Mouse (Mus musculus) G1E (cell line): ENCODE results near the gene Ccdc167. TPM values are rescaled to one million over a fixed set of nuclear protein-coding genes. Genes with fewer than 3 reads are reported as not detected.

Experiments
- ATAC-seq: 2 replicates; pipeline ENCODE4 v1.8.0; 2016; ENCODE audit warnings: mild to moderate bottlenecking; ENCODE audit not compliant: insufficient number of reproducible peaks, poor library complexity, low FRiP score, severe bottlenecking; ENCODE audit errors: extremely low read depth
- DNase-seq: peaks from one replicate; pipeline ENCODE4 v3.0.0; 2012; ENCODE audit warnings: low spot score
- H3K27me3 ChIP-seq: 2 replicates; pipeline ENCODE4 v1.6.1; 2012; ENCODE audit warnings: mild to moderate bottlenecking, low read length, inconsistent platforms; ENCODE audit not compliant: insufficient read depth
- H3K36me3 ChIP-seq: replicated peaks from 2 replicates; pipeline ENCODE3; 2012; ENCODE audit warnings: mild to moderate bottlenecking, inconsistent platforms
- H3K4me1 ChIP-seq: 2 replicates; pipeline ENCODE4 v1.6.1; 2012; ENCODE audit warnings: low read depth, low read length, inconsistent platforms, mixed read lengths; ENCODE audit not compliant: insufficient read depth
- H3K4me3 ChIP-seq: 2 replicates; pipeline ENCODE4 v1.5.1; 2012; ENCODE audit warnings: low read depth, mild to moderate bottlenecking, inconsistent platforms, low read length, moderate library complexity, mixed read lengths
- H3K9me3 ChIP-seq: replicated peaks from 2 replicates; pipeline ENCODE4 v1.6.1; 2012; ENCODE audit warnings: inconsistent platforms
- CTCF ChIP-seq: IDR thresholded peaks from 2 replicates; pipeline ENCODE4 v1.5.1; 2012; ENCODE audit warnings: low read depth, low read length, inconsistent platforms, mixed read lengths
- GATA1 ChIP-seq: IDR thresholded peaks from 2 replicates; pipeline ENCODE4 v1.6.1; 2012; ENCODE audit warnings: borderline replicate concordance, low read length, inconsistent platforms, mixed read lengths
- GATA2 ChIP-seq: IDR thresholded peaks from 2 replicates; pipeline ENCODE4 v1.6.1; 2012; ENCODE audit warnings: low read depth, low read length, inconsistent platforms, borderline replicate concordance
- POLR2AphosphoS5 ChIP-seq: IDR thresholded peaks from 2 replicates; pipeline ENCODE4 v1.6.1; 2012; ENCODE audit warnings: low read depth, low read length, inconsistent platforms; ENCODE audit not compliant: insufficient replicate concordance
- TAL1 ChIP-seq: conservative IDR thresholded peaks from 2 replicates; pipeline ENCODE4 v1.6.1; 2012; ENCODE audit warnings: low read depth, low read length, inconsistent platforms, mixed read lengths
- polyA plus RNA-seq: library from polyadenylated mRNA; stranded (reverse); fragments of >175 nt; gene quantifications from 2 replicates; pipeline ENCODE4 v1.2.3, GENCODE M21; 2012
- total RNA-seq, 2 experiments: library from RNA; stranded (forward) in 1 of 2; stranded (reverse) in 1 of 2; fragments of 200-1000 nt in 1 of 2; fragments of >200 nt in 1 of 2; fragmentation: Nextera tagmentation in 1 of 2; gene quantifications; 2 replicates each; pipeline ENCODE4 v1.2.3; 2014 to 2017

Gene Ccdc167
- total and polyA plus RNA-seq, 3 experiments, result 8.7 to 16.3 (median 13.2) TPM

GRCm38 (mm10) chr17:29731953-29732325, 15.1 kb upstream of the Ccdc167 start:
- TF ChIP-seq TAL1, result no peak
- TF ChIP-seq GATA1, result no peak
- no peak for TF ChIP-seq CTCF
- no peak for TF ChIP-seq GATA2
- no peak for TF ChIP-seq POLR2AphosphoS5
- no peaks in the 10 kb centered on the region for H3K36me3 ChIP-seq
- peaks cover 24% of the 10 kb centered on the region for H3K4me1 ChIP-seq
- H3K9me3 ChIP-seq, result no peaks in the 10 kb centered on the region
- DNase-seq, result no peak
- no peak for ATAC-seq
- no peak overlapping the region for H3K4me3 ChIP-seq
- H3K27me3 ChIP-seq, result peaks cover 37% of the 10 kb centered on the region

- Histone ChIP-seq H3K4me3 (no peak overlapping the region), H3K9me3 (no peaks in the 10 kb centered on the region), H3K27me3 (peaks cover 36% of the 10 kb centered on the region), H3K36me3 (no peaks in the 10 kb centered on the region), H3K4me1 (peaks cover 24% of the 10 kb centered on the region)
- no peak for DNase-seq
- no peak for ATAC-seq
- TF ChIP-seq TAL1, result no peak
- TF ChIP-seq GATA1, result no peak
- TF ChIP-seq CTCF, result no peak
- no peak for TF ChIP-seq GATA2
- no peak for TF ChIP-seq POLR2AphosphoS5
Measured at GRCm38 (mm10) chr17:29731266-29731952, 14.6 kb upstream of the Ccdc167 start.

- H3K36me3 ChIP-seq, result no peaks in the 10 kb centered on the region
- ATAC-seq (no peak), DNase-seq (no peak)
- peaks cover 25% of the 10 kb centered on the region for H3K4me1 ChIP-seq
- H3K4me3 ChIP-seq, result no peak overlapping the region
- no peaks in the 10 kb centered on the region for H3K9me3 ChIP-seq
- TF ChIP-seq TAL1 (no peak), GATA1 (no peak), CTCF (no peak), POLR2AphosphoS5 (no peak), GATA2 (no peak)
- H3K27me3 ChIP-seq, result peaks cover 39% of the 10 kb centered on the region
Measured at GRCm38 (mm10) chr17:29730510-29731265, 13.8 kb upstream of the Ccdc167 start.

- Histone ChIP-seq H3K27me3 (peaks cover 49% of the 10 kb centered on the region), H3K36me3 (no peaks in the 10 kb centered on the region), H3K4me1 (peaks cover 26% of the 10 kb centered on the region), H3K4me3 (no peak overlapping the region), H3K9me3 (no peaks in the 10 kb centered on the region)
- ATAC-seq, result no peak
- DNase-seq, result no peak
- no peak for TF ChIP-seq TAL1
- no peak for TF ChIP-seq GATA1
- no peak for TF ChIP-seq GATA2
Measured at GRCm38 (mm10) chr17:29728082-29728481, 11.2 kb upstream of the Ccdc167 start.

- DNase-seq (no peak), ATAC-seq (no peak)
- Histone ChIP-seq H3K9me3 (no peaks in the 10 kb centered on the region), H3K36me3 (peaks cover under 1% of the 10 kb centered on the region), H3K4me1 (peaks cover 21% of the 10 kb centered on the region), H3K27me3 (peaks cover 28% of the 10 kb centered on the region), H3K4me3 (no peak overlapping the region)
- TF ChIP-seq POLR2AphosphoS5 (no peak), GATA2 (no peak), TAL1 (no peak), GATA1 (no peak), CTCF (no peak)
Measured at GRCm38 (mm10) chr17:29725027-29725620, 8.3 kb upstream of the Ccdc167 start.

DNA sequence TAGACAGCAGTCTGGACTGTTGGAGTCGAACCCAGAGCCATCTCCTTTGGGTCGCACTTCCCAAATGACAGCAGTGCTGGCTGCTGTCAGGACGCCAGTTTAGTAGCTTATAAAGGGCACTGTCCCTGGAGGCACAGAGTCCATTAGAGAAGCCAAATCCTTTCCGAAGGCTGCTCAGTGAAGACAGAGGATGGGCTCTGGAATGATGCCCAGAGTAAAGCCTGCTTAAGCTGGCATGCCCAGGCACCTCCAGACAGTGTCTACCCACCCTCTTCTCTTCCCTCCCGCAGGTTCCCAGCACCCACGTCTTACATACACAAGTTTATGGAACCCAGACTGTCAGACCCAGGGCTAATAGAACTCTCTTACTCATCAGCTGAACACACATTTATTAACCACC, 7.8 kb upstream of the Ccdc167 start:
- Histone ChIP-seq H3K4me1 (peaks cover 26% of the 10 kb centered on the region), H3K27me3 (peaks cover 28% of the 10 kb centered on the region), H3K4me3 (no peak overlapping the region), H3K36me3 (peaks cover 6% of the 10 kb centered on the region), H3K9me3 (no peaks in the 10 kb centered on the region)
- ATAC-seq (no peak), DNase-seq (no peak)
- TF ChIP-seq GATA2, result no peak
- TF ChIP-seq TAL1, result no peak
- TF ChIP-seq CTCF, result no peak
- TF ChIP-seq GATA1, result no peak
- no peak for TF ChIP-seq POLR2AphosphoS5
